Mouse (Mus musculus) embryonic facial prominence, embryonic 14.5 days (tissue): ENCODE measurements at regions not wholly inside any gene's neighbourhood (a gene's known extent, or its start where the extent isn't known, plus 50 kb on each side); places are given as distances from the start of the nearest gene placed in this dataset.

ENCODE experiments used
- ATAC-seq: fragments of 200-750 bp; cut with Nextera tagmentation; 2 replicates; pipeline ENCODE4 v1.8.0; 2017; ENCODE audit warnings: low read depth, moderate number of reproducible peaks, moderate TSS enrichment
- DNase-seq: peaks from one replicate; pipeline ENCODE4 v3.0.0-alpha.2; 2015; ENCODE audit warnings: low spot score
- H3K27ac ChIP-seq: fragments of 300-500 bp; sonication (generic); replicated peaks from 2 replicates; pipeline ENCODE4 v1.5.1; 2014; ENCODE audit warnings: low read depth, mild to moderate bottlenecking, low read length, moderate library complexity
- H3K27me3 ChIP-seq: fragments of 300-500 bp; sonication (generic); replicated peaks from 2 replicates; pipeline ENCODE4 v1.6.1; 2014; ENCODE audit warnings: low read length; ENCODE audit not compliant: control insufficient read depth, insufficient read depth
- H3K36me3 ChIP-seq: fragments of 300-500 bp; sonication (generic); 2 replicates; pipeline ENCODE4 v1.6.1; 2014; ENCODE audit warnings: low read length, mixed read lengths; ENCODE audit not compliant: control insufficient read depth, insufficient read depth
- H3K4me1 ChIP-seq: fragments of 300-500 bp; sonication (generic); 2 replicates; pipeline ENCODE4 v1.6.1; 2014; ENCODE audit warnings: antibody characterized with exemption, low read length; ENCODE audit not compliant: control insufficient read depth, insufficient read depth
- H3K4me2 ChIP-seq: fragments of 300-500 bp; sonication (generic); 2 replicates; pipeline ENCODE4 v1.6.1; 2014; ENCODE audit warnings: low read depth, mild to moderate bottlenecking, low read length, moderate library complexity, mixed read lengths
- H3K4me3 ChIP-seq: fragments of 300-500 bp; sonication (generic); 2 replicates; pipeline ENCODE4 v1.5.1; 2014; ENCODE audit warnings: low read depth, mild to moderate bottlenecking, low read length
- H3K9ac ChIP-seq: fragments of 300-500 bp; sonication (generic); 2 replicates; pipeline ENCODE4 v1.6.1; 2014; ENCODE audit warnings: low read depth, mild to moderate bottlenecking, low read length, moderate library complexity, mixed read lengths
- H3K9me3 ChIP-seq: fragments of 300-500 bp; sonication (generic); 2 replicates; pipeline ENCODE4 v1.6.1; 2016; ENCODE audit warnings: low read length; ENCODE audit not compliant: control insufficient read depth
- WGBS: fragments of 180-500 bp; shearing (Covaris S2); extraction: QIAGEN DNeasy Blood & Tissue Kit; methylation state at CpG from one replicate; pipeline ENCODE4 v1.1.7; 2014; 5-methylcytosine and 5-hydroxymethylcytosine counted together

DNA sequence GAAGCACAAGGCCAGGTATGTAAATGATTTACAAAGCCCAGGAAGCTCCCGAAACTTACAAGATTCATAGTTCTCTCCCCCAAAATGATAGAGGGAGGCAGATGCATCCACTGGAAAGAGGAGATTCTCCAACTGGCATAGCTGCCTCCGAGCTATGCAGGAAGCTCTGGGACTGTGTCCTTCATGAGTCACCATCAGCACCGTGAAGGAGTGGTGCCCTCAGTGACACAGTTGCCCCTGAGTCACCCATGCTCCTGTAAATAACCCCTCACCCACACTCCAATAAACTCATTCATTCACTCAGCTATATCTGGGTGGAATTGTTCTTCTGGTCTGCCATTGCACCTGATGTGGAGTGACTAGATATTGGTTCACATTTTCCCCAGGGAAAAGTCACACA lies 114.6 kb downstream of the Zfp169 start:
- H3K9me3 ChIP-seq: no peaks in the 10 kb centered on the region
- no peaks in the 10 kb centered on the region for H3K36me3 ChIP-seq
- H3K4me1 ChIP-seq: no peaks in the 10 kb centered on the region
- no peak overlapping the region for H3K4me3 ChIP-seq
- no peak overlapping the region for H3K4me2 ChIP-seq
- H3K27me3 ChIP-seq: no peaks in the 10 kb centered on the region
- ATAC-seq (no peak), DNase-seq (no peak)
- no peak overlapping the region for H3K27ac ChIP-seq
- H3K9ac ChIP-seq: no peak overlapping the region
- 83% methylated on average over 3 of the region's 3 CpGs for WGBS

DNA sequence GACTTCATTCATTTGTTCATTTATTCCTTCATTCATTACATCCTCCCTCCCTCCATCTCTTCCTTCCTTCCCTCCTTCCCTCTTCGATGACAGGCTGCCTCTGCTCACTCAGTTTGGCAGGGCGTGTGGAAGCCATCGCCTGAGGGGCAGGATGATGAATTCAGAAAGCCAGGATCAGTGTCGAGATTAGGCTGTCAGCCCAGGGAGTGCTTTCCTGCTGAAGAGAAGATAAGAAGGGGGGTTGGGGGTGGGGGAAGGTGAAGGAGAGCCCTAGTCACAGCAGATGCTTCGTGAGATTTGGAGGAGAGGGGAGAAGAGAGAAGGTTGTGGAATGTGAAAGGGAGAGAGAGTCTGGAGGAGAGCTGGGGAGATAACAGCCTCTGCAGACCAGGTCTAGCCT lies 110.9 kb downstream of the Zfp169 start:
- Histone ChIP-seq H3K27me3 (no peaks in the 10 kb centered on the region), H3K4me1 (no peaks in the 10 kb centered on the region), H3K9me3 (no peaks in the 10 kb centered on the region), H3K4me3 (no peak overlapping the region), H3K9ac (no peak overlapping the region), H3K36me3 (no peaks in the 10 kb centered on the region), H3K27ac (no peak overlapping the region), H3K4me2 (no peak overlapping the region)
- ATAC-seq (no peak), DNase-seq (peak; percentile 16)
- 2% methylated on average over 5 of the region's 5 CpGs for WGBS

DNA sequence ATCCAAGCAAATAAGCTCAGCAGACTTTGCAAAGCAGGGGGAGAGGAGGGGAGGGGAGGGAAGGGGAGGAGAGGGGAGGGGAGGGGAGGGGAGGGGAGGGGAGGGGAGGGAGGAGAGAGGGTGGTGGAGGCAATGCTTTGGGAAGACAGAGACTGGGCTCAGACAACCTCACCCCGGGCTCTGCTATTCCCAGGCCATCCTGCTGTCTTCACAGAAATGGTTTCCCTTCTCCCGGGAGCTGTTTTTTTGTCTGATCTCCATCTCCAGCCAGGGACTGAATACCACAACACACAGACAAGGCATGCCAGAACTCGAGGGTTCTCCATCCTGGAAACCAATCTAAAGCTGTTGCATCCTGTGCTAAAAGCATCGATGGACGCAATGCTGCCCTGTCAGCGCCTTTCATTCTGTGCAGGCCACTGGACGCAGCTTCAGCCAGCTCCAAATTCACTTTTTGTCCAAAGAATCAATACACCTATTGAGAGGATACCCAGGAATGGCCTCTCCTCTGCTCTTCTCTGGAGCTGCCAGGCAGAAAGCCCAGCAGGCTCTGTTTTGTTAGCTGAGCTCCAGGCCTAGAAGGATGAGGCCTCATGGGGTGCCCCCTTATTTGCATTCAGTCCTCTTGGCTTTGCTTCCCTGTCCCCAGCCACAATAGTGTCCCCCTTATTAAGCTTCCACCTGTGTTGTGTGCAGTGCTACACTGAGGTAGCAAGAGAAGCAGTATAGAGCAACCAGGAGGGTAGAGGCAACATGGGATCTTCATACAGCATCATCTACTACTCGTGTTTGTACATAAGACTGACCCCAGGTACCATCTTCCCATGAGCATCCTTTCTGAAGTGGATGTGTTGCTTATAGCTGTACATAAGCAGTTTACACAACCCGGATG lies 90.6 kb downstream of the Zfp169 start:
- Histone ChIP-seq H3K4me3 (no peak overlapping the region), H3K9me3 (no peaks in the 10 kb centered on the region), H3K9ac (no peak overlapping the region), H3K27ac (no peak overlapping the region), H3K4me1 (no peaks in the 10 kb centered on the region), H3K36me3 (no peaks in the 10 kb centered on the region), H3K27me3 (no peaks in the 10 kb centered on the region), H3K4me2 (no peak overlapping the region)
- DNase-seq (no peak), ATAC-seq (no peak)
- 43% methylated on average over 9 of the region's 9 CpGs for WGBS

DNA sequence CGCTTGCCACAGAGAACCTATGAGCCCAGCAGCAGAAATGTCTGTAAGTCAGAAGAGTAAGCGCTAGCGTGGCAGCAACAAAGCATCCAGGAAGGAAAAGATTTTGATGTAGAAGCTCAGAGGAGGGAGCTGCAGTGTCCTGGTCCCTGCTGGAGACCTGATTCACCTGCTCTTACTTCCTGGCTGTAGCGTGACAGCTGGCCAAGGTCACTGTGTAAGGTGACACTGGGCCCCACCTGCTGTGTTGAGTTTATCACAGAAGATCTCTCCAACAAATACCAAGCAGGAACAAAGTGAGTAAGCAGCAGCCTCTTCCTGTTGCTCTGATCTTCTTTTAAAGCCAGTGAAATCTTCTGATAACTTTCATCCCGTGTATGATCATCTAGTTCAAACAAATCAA lies 86.4 kb downstream of the Zfp169 start:
- H3K9ac ChIP-seq: no peak overlapping the region
- 0 out of 2 replicates have a peak, but pooled peaks cover 3% of the 10 kb centered on the region for H3K9me3 ChIP-seq
- H3K4me3 ChIP-seq: no peak overlapping the region
- H3K27me3 ChIP-seq: no peaks in the 10 kb centered on the region
- DNase-seq: no peak
- ATAC-seq: no peak
- H3K4me2 ChIP-seq: no peak overlapping the region
- no peaks in the 10 kb centered on the region for H3K36me3 ChIP-seq
- H3K4me1 ChIP-seq: no peaks in the 10 kb centered on the region
- 58% methylated on average over 5 of the region's 5 CpGs for WGBS
- no peak overlapping the region for H3K27ac ChIP-seq

DNA sequence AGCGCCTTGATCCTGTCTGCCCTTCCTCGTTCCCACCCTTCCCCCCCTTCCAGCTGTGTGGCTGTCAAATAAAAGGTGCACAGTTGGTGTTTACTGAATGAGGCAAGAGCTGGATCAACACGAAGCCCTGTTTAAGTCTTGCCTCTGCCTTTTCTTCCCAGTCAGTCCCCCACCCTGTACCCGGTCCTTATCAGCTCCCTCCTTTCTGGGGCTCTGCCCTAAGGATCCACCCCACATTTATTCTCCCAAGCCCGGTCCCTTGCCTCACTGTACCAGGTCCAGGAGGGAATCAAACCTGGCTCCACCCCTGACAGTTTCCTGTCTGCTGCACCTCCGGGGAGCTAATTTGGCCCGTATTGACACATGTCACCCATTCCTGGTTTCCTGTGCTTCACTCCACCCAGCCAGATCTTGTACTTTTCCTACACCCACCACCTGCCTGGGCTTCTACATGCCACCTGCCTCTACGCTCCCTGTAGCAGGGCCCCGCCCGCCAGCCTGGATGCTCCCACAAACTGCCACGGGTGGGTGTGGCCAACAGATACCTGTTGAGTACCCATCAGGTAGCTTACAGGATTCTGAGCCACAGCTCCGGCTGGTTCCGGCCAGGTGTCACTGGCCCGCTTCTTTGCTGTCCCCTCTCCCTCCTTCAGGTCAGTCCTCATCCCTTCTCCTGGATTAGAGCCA lies 76.4 kb downstream of the Zfp169 start:
- H3K4me1 ChIP-seq: no peaks in the 10 kb centered on the region
- H3K27ac ChIP-seq: no peak overlapping the region
- no peaks in the 10 kb centered on the region for H3K9me3 ChIP-seq
- no peak overlapping the region for H3K9ac ChIP-seq
- 61% methylated on average over 14 of the region's 14 CpGs for WGBS
- H3K27me3 ChIP-seq: no peaks in the 10 kb centered on the region
- peak; percentile 41; the same call in 1 of the 2 replicates for ATAC-seq
- no peaks in the 10 kb centered on the region for H3K36me3 ChIP-seq
- DNase-seq: no peak
- no peak overlapping the region for H3K4me2 ChIP-seq
- no peak overlapping the region for H3K4me3 ChIP-seq
